Mouse (Mus musculus): ENCODE results near the gene Smarca2. TPM values are rescaled to one million over a fixed set of nuclear protein-coding genes. Genes with fewer than 3 reads are reported as not detected.

The Smarca2 gene
- polyA plus RNA-seq, 2 experiments = 3.3 to 5.3 TPM

DNA sequence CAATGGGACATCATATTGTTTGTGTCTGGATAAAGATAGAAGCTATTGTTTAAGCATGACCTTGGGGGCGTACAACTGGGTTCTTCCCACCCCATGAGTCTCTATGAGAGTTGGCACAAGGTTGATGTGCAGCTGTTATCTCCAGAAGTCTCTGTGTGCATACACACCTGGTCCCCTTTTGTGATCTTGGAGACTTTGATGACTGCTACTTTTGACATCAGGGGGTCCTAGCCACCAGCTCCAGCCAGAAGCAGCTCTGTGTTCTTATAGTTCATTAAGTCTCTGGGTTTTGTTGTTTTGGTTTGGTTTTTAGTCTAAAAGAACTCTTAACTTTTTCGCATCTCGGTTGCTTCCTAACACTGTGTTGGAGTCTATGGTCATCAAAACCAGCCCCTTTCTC lies 119.8 kb downstream of the Smarca2 start:
- Histone ChIP-seq H3K4me1 (replicated peaks; ENCODE audit: control insufficient read depth in 2 of 2, insufficient read depth in 2 of 2, low read length in 1 of 2) (no peaks in the 10 kb centered on the region), H3K9me3 (ENCODE audit: control insufficient read depth, low read length) (no peaks in the 10 kb centered on the region), H3K4me3 (ENCODE audit: insufficient read depth in 1 of 2, low read depth in 2 of 2, low read length in 2 of 2) (no peak overlapping the region), H3K27me3 (ENCODE audit: control insufficient read depth, insufficient read depth, low read length) (no peaks in the 10 kb centered on the region), H3K4me2 (ENCODE audit: low read depth) (no peak overlapping the region), H3K27ac (no peak overlapping the region), H3K36me3 (replicated peaks; ENCODE audit: control insufficient read depth, insufficient read depth, low read depth) (no peaks in the 10 kb centered on the region), H3K9ac (replicated peaks) (no peak overlapping the region)
- no peak for ATAC-seq (ENCODE audit: insufficient read depth)
- 81% methylated on average over 3 of the region's 3 CpGs for WGBS (ENCODE audit: insufficient replicate concordance)
- no peak for TF ChIP-seq CTCF (IDR thresholded peaks at IDR 0.05; ENCODE audit: low read depth)
- DNase-seq (ENCODE audit: low read depth in 3 of 3, low spot score in 3 of 3) = no peak

DNA sequence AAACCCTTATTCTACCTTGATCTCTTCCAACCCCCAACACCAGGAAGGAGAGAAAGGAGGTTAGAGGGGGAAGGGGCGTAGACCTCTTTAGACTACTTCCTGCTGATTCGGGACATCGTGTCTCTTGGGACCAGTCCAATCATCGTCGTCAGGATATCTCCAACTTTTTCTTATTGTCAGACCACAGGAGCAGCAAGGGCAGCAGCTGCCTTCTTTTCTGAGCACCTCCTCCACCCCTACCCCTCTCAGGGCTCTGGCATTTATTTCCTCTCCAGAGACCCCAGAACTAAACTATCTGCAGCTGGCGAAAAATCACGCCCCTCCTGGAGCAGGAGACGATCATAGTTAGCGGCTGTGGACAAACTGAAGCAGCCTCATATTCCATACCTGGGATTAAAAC lies 122.9 kb downstream of the Smarca2 start:
- no peak overlapping the region for H3K4me2 ChIP-seq (ENCODE audit: low read depth)
- no peak overlapping the region for H3K4me3 ChIP-seq (ENCODE audit: insufficient read depth in 1 of 2, low read depth in 2 of 2, low read length in 2 of 2)
- whole genome bisulfite sequencing (ENCODE audit: insufficient replicate concordance) = 56% methylated on average over 9 of the region's 9 CpGs
- H3K36me3 ChIP-seq (replicated peaks; ENCODE audit: control insufficient read depth, insufficient read depth, low read depth) = no peaks in the 10 kb centered on the region
- DNase-seq (ENCODE audit: low read depth in 3 of 3, low spot score in 3 of 3) = no peak
- no peak overlapping the region for H3K27ac ChIP-seq
- ATAC-seq (ENCODE audit: insufficient read depth) = no peak
- no peaks in the 10 kb centered on the region for H3K4me1 ChIP-seq (replicated peaks; ENCODE audit: control insufficient read depth in 2 of 2, insufficient read depth in 2 of 2, low read length in 1 of 2)
- no peaks in the 10 kb centered on the region for H3K9me3 ChIP-seq (ENCODE audit: control insufficient read depth, low read length)
- no peaks in the 10 kb centered on the region for H3K27me3 ChIP-seq (ENCODE audit: control insufficient read depth, insufficient read depth, low read length)
- TF ChIP-seq CTCF (IDR thresholded peaks at IDR 0.05; ENCODE audit: low read depth) = no peak
- H3K9ac ChIP-seq (replicated peaks) = no peak overlapping the region

DNA sequence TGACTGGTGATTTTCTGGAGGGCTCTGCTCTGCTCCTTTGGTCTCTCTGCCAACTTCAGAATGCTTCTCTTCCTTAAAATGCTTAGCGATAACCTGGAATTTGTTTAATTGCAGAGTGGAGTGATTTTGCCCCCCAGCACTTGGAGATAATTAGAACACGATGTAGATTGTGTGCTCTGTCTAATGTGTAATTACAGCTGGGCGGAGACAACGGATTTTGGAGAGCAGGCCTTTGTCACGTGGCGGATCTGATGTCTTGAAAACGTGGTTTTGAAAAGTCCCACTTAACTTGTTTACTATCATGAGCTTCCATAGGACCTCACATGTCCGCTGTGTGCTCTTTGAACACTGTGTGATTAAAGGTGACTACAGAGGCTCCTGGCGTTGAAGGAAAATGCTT lies 125.6 kb downstream of the Smarca2 start:
- no peaks in the 10 kb centered on the region for H3K27me3 ChIP-seq (ENCODE audit: control insufficient read depth, insufficient read depth, low read length)
- ATAC-seq (ENCODE audit: insufficient read depth) (no peak), DNase-seq (ENCODE audit: low read depth in 3 of 3, low spot score in 3 of 3) (no peak)
- no peak overlapping the region for H3K4me2 ChIP-seq (ENCODE audit: low read depth)
- 59% methylated on average over 9 of the region's 9 CpGs for WGBS (ENCODE audit: insufficient replicate concordance)
- no peaks in the 10 kb centered on the region for H3K4me1 ChIP-seq (replicated peaks; ENCODE audit: control insufficient read depth in 2 of 2, insufficient read depth in 2 of 2, low read length in 1 of 2)
- H3K9me3 ChIP-seq (ENCODE audit: control insufficient read depth, low read length) = no peaks in the 10 kb centered on the region
- no peak overlapping the region for H3K9ac ChIP-seq (replicated peaks)
- no peak overlapping the region for H3K4me3 ChIP-seq (ENCODE audit: insufficient read depth in 1 of 2, low read depth in 2 of 2, low read length in 2 of 2)
- TF ChIP-seq EP300 (IDR thresholded peaks at IDR 0.05; ENCODE audit: low read depth) (no peak), CTCF (IDR thresholded peaks at IDR 0.05; ENCODE audit: low read depth) (no peak)
- H3K27ac ChIP-seq = no peak overlapping the region
- no peaks in the 10 kb centered on the region for H3K36me3 ChIP-seq (replicated peaks; ENCODE audit: control insufficient read depth, insufficient read depth, low read depth)

DNA sequence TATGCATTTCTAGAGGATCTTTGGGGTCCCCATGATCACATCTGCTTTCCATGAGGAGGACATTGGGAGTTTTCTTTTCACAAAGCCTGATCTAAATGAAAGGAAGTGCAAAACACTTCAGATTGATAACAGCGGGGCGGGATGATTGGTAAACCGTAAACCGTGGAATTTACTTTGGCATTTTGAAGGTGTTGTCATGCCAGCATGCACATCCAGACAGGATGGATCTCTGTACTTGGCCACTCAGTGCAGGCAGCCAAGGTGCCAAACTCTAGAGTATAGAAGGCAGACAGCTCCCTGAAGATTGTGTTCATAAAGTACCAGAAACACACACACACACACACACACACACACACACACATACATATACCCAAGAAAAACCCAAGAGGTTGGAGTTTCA lies 126.3 kb downstream of the Smarca2 start:
- no peak overlapping the region for H3K9ac ChIP-seq (replicated peaks)
- ATAC-seq (ENCODE audit: insufficient read depth) (no peak), DNase-seq (ENCODE audit: low read depth in 3 of 3, low spot score in 3 of 3) (no peak)
- no peaks in the 10 kb centered on the region for H3K4me1 ChIP-seq (replicated peaks; ENCODE audit: control insufficient read depth in 2 of 2, insufficient read depth in 2 of 2, low read length in 1 of 2)
- no peaks in the 10 kb centered on the region for H3K36me3 ChIP-seq (replicated peaks; ENCODE audit: control insufficient read depth, insufficient read depth, low read depth)
- no peaks in the 10 kb centered on the region for H3K9me3 ChIP-seq (ENCODE audit: control insufficient read depth, low read length)
- H3K4me3 ChIP-seq (ENCODE audit: insufficient read depth in 1 of 2, low read depth in 2 of 2, low read length in 2 of 2) = no peak overlapping the region
- no peak overlapping the region for H3K27ac ChIP-seq
- no peak overlapping the region for H3K4me2 ChIP-seq (ENCODE audit: low read depth)
- WGBS (ENCODE audit: insufficient replicate concordance) = 75% methylated on average over 4 of the region's 4 CpGs
- TF ChIP-seq EP300 (IDR thresholded peaks at IDR 0.05; ENCODE audit: low read depth) (no peak), CTCF (IDR thresholded peaks at IDR 0.05; ENCODE audit: low read depth) (no peak)
- H3K27me3 ChIP-seq (ENCODE audit: control insufficient read depth, insufficient read depth, low read length) = no peaks in the 10 kb centered on the region

DNA sequence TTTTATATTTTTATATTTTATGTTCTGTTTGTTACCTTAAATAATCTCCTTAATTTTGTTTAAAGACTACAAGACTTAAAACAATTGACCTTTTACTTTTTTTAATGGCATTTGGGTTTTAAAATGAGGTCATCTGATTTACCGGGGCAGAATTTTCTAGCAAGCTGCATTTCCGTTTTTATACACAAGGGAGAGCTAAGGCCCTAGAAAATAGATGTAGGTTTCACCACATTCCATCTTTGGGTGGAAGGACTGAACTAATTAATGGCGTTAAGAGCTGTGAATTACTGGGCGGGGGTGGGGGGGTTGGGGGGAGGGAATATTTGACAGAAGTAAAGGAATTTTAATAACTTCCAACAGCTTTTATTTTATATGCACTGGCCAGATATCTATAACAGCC lies 127.0 kb downstream of the Smarca2 start:
- ATAC-seq (ENCODE audit: insufficient read depth) = no peak
- no peaks in the 10 kb centered on the region for H3K4me1 ChIP-seq (replicated peaks; ENCODE audit: control insufficient read depth in 2 of 2, insufficient read depth in 2 of 2, low read length in 1 of 2)
- TF ChIP-seq CTCF (IDR thresholded peaks at IDR 0.05; ENCODE audit: low read depth) (no peak), EP300 (IDR thresholded peaks at IDR 0.05; ENCODE audit: low read depth) (no peak)
- 13% methylated on average over 4 of the region's 4 CpGs for WGBS (ENCODE audit: insufficient replicate concordance)
- no peak for DNase-seq (ENCODE audit: low read depth in 3 of 3, low spot score in 3 of 3)
- H3K9me3 ChIP-seq (ENCODE audit: control insufficient read depth, low read length) = no peaks in the 10 kb centered on the region
- H3K27ac ChIP-seq = no peak overlapping the region
- no peaks in the 10 kb centered on the region for H3K27me3 ChIP-seq (ENCODE audit: control insufficient read depth, insufficient read depth, low read length)
- H3K36me3 ChIP-seq (replicated peaks; ENCODE audit: control insufficient read depth, insufficient read depth, low read depth) = no peaks in the 10 kb centered on the region
- H3K9ac ChIP-seq (replicated peaks) = no peak overlapping the region
- no peak overlapping the region for H3K4me3 ChIP-seq (ENCODE audit: insufficient read depth in 1 of 2, low read depth in 2 of 2, low read length in 2 of 2)
- no peak overlapping the region for H3K4me2 ChIP-seq (ENCODE audit: low read depth)

DNA sequence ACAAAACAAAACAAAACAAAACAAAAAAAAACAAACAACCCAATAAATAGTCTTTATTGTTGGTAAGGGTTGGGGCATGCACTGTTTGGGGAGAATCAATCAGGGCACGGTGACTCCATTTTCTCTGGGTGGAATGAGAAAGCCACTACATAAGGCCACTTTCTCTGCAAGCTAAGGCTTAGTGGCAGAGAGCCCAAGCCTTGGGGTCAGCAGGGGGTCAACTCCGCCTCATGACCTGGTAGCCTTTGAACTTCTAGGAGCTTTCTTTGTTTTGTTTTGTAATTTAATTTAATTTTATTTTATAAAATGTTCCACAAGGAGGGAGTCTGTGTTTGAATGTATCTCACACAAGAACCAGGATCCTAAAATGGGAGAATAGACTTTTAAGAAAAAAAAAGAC lies 128.2 kb downstream of the Smarca2 start:
- no peak overlapping the region for H3K4me2 ChIP-seq (ENCODE audit: low read depth)
- ATAC-seq (ENCODE audit: insufficient read depth) (no peak), DNase-seq (ENCODE audit: low read depth in 3 of 3, low spot score in 3 of 3) (no peak)
- H3K4me3 ChIP-seq (ENCODE audit: insufficient read depth in 1 of 2, low read depth in 2 of 2, low read length in 2 of 2) = no peak overlapping the region
- H3K27me3 ChIP-seq (ENCODE audit: control insufficient read depth, insufficient read depth, low read length) = no peaks in the 10 kb centered on the region
- no peaks in the 10 kb centered on the region for H3K4me1 ChIP-seq (replicated peaks; ENCODE audit: control insufficient read depth in 2 of 2, insufficient read depth in 2 of 2, low read length in 1 of 2)
- H3K36me3 ChIP-seq (replicated peaks; ENCODE audit: control insufficient read depth, insufficient read depth, low read depth) = no peaks in the 10 kb centered on the region
- H3K9me3 ChIP-seq (ENCODE audit: control insufficient read depth, low read length) = no peaks in the 10 kb centered on the region
- 64% methylated on average over 2 of the region's 2 CpGs for WGBS (ENCODE audit: insufficient replicate concordance)
- H3K27ac ChIP-seq = no peak overlapping the region
- H3K9ac ChIP-seq (replicated peaks) = no peak overlapping the region
- TF ChIP-seq CTCF (IDR thresholded peaks at IDR 0.05; ENCODE audit: low read depth) (no peak), EP300 (IDR thresholded peaks at IDR 0.05; ENCODE audit: low read depth) (no peak)

Measured in liver, embryonic 14.5 days (tissue).